Mouse (Mus musculus): ENCODE results near the gene Dnm1. TPM values are rescaled to one million over a fixed set of nuclear protein-coding genes. Genes with fewer than 3 reads are reported as not detected.

Dnm1 gene
- polyA plus RNA-seq, 1 experiment = not detected

- 67% methylated on average over 6 of the region's 6 CpGs for WGBS
- H3K4me1 ChIP-seq (ENCODE audit: control insufficient read depth, insufficient read depth, low read length) = peaks cover 77% of the 10 kb centered on the region
These were observed 6.1 kb downstream of the Dnm1 start for GRCm38 (mm10) chr2:32347019-32347418.

GRCm38 (mm10) chr2:32344598-32345321 is 8.4 kb downstream of the Dnm1 start:
- Histone ChIP-seq H3K27ac (ENCODE audit: insufficient read depth, low read depth, low read length) (peak overlapping the region; percentile 64), H3K4me1 (ENCODE audit: control insufficient read depth, insufficient read depth, low read length) (peaks cover 77% of the 10 kb centered on the region), H3K4me3 (ENCODE audit: insufficient read depth, low read depth, low read length) (no peak overlapping the region)
- WGBS = 56% methylated on average over 14 of the region's 14 CpGs
- no peak for TF ChIP-seq POLR2A (IDR thresholded peaks at IDR 0.05; ENCODE audit: insufficient read depth, low read depth, low read length)
- TF ChIP-seq CTCF (IDR thresholded peaks at IDR 0.05; ENCODE audit: insufficient read depth, low read depth, low read length) = no peak

More at GRCm38 (mm10) chr2:32347019-32347418, 6.1 kb downstream of the Dnm1 start:
- TF ChIP-seq POLR2A (IDR thresholded peaks at IDR 0.05; ENCODE audit: insufficient read depth, low read depth, low read length) = no peak
- no peak for TF ChIP-seq CTCF (IDR thresholded peaks at IDR 0.05; ENCODE audit: insufficient read depth, low read depth, low read length)
- H3K4me3 ChIP-seq (ENCODE audit: insufficient read depth, low read depth, low read length) = no peak overlapping the region
- H3K27ac ChIP-seq (ENCODE audit: insufficient read depth, low read depth, low read length) = no peak overlapping the region

- peak overlapping the region; percentile 97 for H3K27ac ChIP-seq (ENCODE audit: insufficient read depth, low read depth, low read length)
- 57% methylated on average over 10 of the region's 10 CpGs for WGBS
- peaks cover 73% of the 10 kb centered on the region for H3K4me1 ChIP-seq (ENCODE audit: control insufficient read depth, insufficient read depth, low read length)
- TF ChIP-seq POLR2A (IDR thresholded peaks at IDR 0.05; ENCODE audit: insufficient read depth, low read depth, low read length) (no peak), CTCF (IDR thresholded peaks at IDR 0.05; ENCODE audit: insufficient read depth, low read depth, low read length) (no peak)
- H3K4me3 ChIP-seq (ENCODE audit: insufficient read depth, low read depth, low read length) = no peak overlapping the region
These were observed 9.1 kb downstream of the Dnm1 start for GRCm38 (mm10) chr2:32344056-32344455.

GRCm38 (mm10) chr2:32343351-32343671 is 9.8 kb downstream of the Dnm1 start:
- TF ChIP-seq CTCF (IDR thresholded peaks at IDR 0.05; ENCODE audit: insufficient read depth, low read depth, low read length) = no peak
- TF ChIP-seq POLR2A (IDR thresholded peaks at IDR 0.05; ENCODE audit: insufficient read depth, low read depth, low read length) = no peak
- peak overlapping the region; percentile 97 for H3K27ac ChIP-seq (ENCODE audit: insufficient read depth, low read depth, low read length)
- 95% methylated on average over 2 of the region's 2 CpGs for WGBS
- no peak overlapping the region for H3K4me3 ChIP-seq (ENCODE audit: insufficient read depth, low read depth, low read length)
- peaks cover 65% of the 10 kb centered on the region for H3K4me1 ChIP-seq (ENCODE audit: control insufficient read depth, insufficient read depth, low read length)

- no peak overlapping the region for H3K4me3 ChIP-seq (ENCODE audit: insufficient read depth, low read depth, low read length)
- WGBS = 21% methylated on average over 6 of the region's 6 CpGs
- peak overlapping the region; percentile 97 for H3K27ac ChIP-seq (ENCODE audit: insufficient read depth, low read depth, low read length)
- H3K4me1 ChIP-seq (ENCODE audit: control insufficient read depth, insufficient read depth, low read length) = peaks cover 62% of the 10 kb centered on the region
- TF ChIP-seq CTCF (IDR thresholded peaks at IDR 0.05; ENCODE audit: insufficient read depth, low read depth, low read length) (no peak), POLR2A (IDR thresholded peaks at IDR 0.05; ENCODE audit: insufficient read depth, low read depth, low read length) (no peak)
These were observed 10.4 kb downstream of the Dnm1 start for GRCm38 (mm10) chr2:32342539-32343350.

- TF ChIP-seq POLR2A (IDR thresholded peaks at IDR 0.05; ENCODE audit: insufficient read depth, low read depth, low read length) = no peak
- TF ChIP-seq CTCF (IDR thresholded peaks at IDR 0.05; ENCODE audit: insufficient read depth, low read depth, low read length) = no peak
- Histone ChIP-seq H3K27ac (ENCODE audit: insufficient read depth, low read depth, low read length) (peak overlapping the region; percentile 97), H3K4me3 (ENCODE audit: insufficient read depth, low read depth, low read length) (no peak overlapping the region), H3K4me1 (ENCODE audit: control insufficient read depth, insufficient read depth, low read length) (peaks cover 59% of the 10 kb centered on the region)
- WGBS = 55% methylated on average over 4 of the region's 4 CpGs
These were observed 11.1 kb downstream of the Dnm1 start for GRCm38 (mm10) chr2:32342039-32342438.

- Histone ChIP-seq H3K4me3 (ENCODE audit: insufficient read depth, low read depth, low read length) (no peak overlapping the region), H3K4me1 (ENCODE audit: control insufficient read depth, insufficient read depth, low read length) (peaks cover 54% of the 10 kb centered on the region), H3K27ac (ENCODE audit: insufficient read depth, low read depth, low read length) (peak overlapping the region; percentile 97)
- WGBS = 81% methylated on average over 4 of the region's 4 CpGs
- no peak for TF ChIP-seq CTCF (IDR thresholded peaks at IDR 0.05; ENCODE audit: insufficient read depth, low read depth, low read length)
- TF ChIP-seq POLR2A (IDR thresholded peaks at IDR 0.05; ENCODE audit: insufficient read depth, low read depth, low read length) = no peak
These were observed 11.6 kb downstream of the Dnm1 start for GRCm38 (mm10) chr2:32341634-32341939.

- Histone ChIP-seq H3K27ac (ENCODE audit: insufficient read depth, low read depth, low read length) (peak overlapping the region; percentile 97), H3K4me1 (ENCODE audit: control insufficient read depth, insufficient read depth, low read length) (peaks cover 53% of the 10 kb centered on the region), H3K4me3 (ENCODE audit: insufficient read depth, low read depth, low read length) (no peak overlapping the region)
- TF ChIP-seq CTCF (IDR thresholded peaks at IDR 0.05; ENCODE audit: insufficient read depth, low read depth, low read length) = no peak
- no peak for TF ChIP-seq POLR2A (IDR thresholded peaks at IDR 0.05; ENCODE audit: insufficient read depth, low read depth, low read length)
- WGBS = 66% methylated on average over 13 of the region's 13 CpGs
These were observed 12.1 kb downstream of the Dnm1 start for GRCm38 (mm10) chr2:32340836-32341633.
